Mouse (Mus musculus): ENCODE results near the gene Ccdc159.

- TF ChIP-seq POLR2A (IDR thresholded peaks at IDR 0.05; ENCODE audit: extremely low read depth, insufficient read depth, low read length), result no peak
- TF ChIP-seq CTCF (IDR thresholded peaks at IDR 0.05; ENCODE audit: low read depth, low read length), result no peak
Measured at GRCm38 (mm10) chr9:21978398-21979128, 51.3 kb downstream of the Ccdc159 start.
